Mouse (Mus musculus): ENCODE results near the gene Lgr5. TPM values are rescaled to one million over a fixed set of nuclear protein-coding genes. Genes with fewer than 3 reads are reported as not detected.
A peak's percentile ranks its signal among the peaks of the same experiment; 100 is the strongest.

Lgr5 gene
- polyA plus RNA-seq, 1 experiment: 0.04 TPM

- Histone ChIP-seq H3K36me3 (ENCODE audit: control insufficient read depth, insufficient read depth) (no peaks in the 10 kb centered on the region), H3K4me3 (ENCODE audit: insufficient read depth, poor library complexity, severe bottlenecking) (peak overlapping the region; percentile 14), H3K79me2 (ENCODE audit: control insufficient read depth, insufficient read depth) (no peaks in the 10 kb centered on the region), H3K79me3 (ENCODE audit: low read depth) (no peaks in the 10 kb centered on the region), H3ac (ENCODE audit: control insufficient read depth, insufficient read length, low read depth) (no peak overlapping the region), H3K27me3 (ENCODE audit: control insufficient read depth, insufficient read depth, insufficient read length) (peaks cover 13% of the 10 kb centered on the region)
- TF ChIP-seq MAX (IDR thresholded peaks at IDR 0.05): no peak
- peak; percentile 94 for TF ChIP-seq MYOD1 (IDR thresholded peaks at IDR 0.05; ENCODE audit: control insufficient read depth, insufficient read length, low read depth)
- peak; percentile 83 for TF ChIP-seq FOSL1 (IDR thresholded peaks at IDR 0.05; ENCODE audit: insufficient read depth, low read length, poor library complexity, severe bottlenecking)
- no peak for TF ChIP-seq MYOG (IDR thresholded peaks at IDR 0.05; ENCODE audit: control insufficient read depth, extremely low read depth, insufficient read length)
Observed at GRCm38 (mm10) chr10:115586246-115587231, 1.0 kb downstream of the Lgr5 start.

GRCm38 (mm10) chr10:115585491-115586245, 1.9 kb downstream of the Lgr5 start:
- Histone ChIP-seq H3K27me3 (ENCODE audit: control insufficient read depth, insufficient read depth, insufficient read length) (peaks cover 13% of the 10 kb centered on the region), H3K36me3 (ENCODE audit: control insufficient read depth, insufficient read depth) (no peaks in the 10 kb centered on the region), H3K79me3 (ENCODE audit: low read depth) (no peaks in the 10 kb centered on the region), H3K79me2 (ENCODE audit: control insufficient read depth, insufficient read depth) (no peaks in the 10 kb centered on the region), H3K4me3 (ENCODE audit: insufficient read depth, poor library complexity, severe bottlenecking) (no peak overlapping the region), H3ac (ENCODE audit: control insufficient read depth, insufficient read length, low read depth) (no peak overlapping the region)
- TF ChIP-seq CEBPB (IDR thresholded peaks at IDR 0.05; ENCODE audit: low read depth): no peak
- peak; percentile 45 for TF ChIP-seq MYOD1 (IDR thresholded peaks at IDR 0.05; ENCODE audit: control insufficient read depth, insufficient read length, low read depth)

GRCm38 (mm10) chr10:115584656-115585055, 2.9 kb downstream of the Lgr5 start:
- H3K4me3 ChIP-seq (ENCODE audit: insufficient read depth, poor library complexity, severe bottlenecking): no peak overlapping the region
- no peak for TF ChIP-seq MYOD1 (IDR thresholded peaks at IDR 0.05; ENCODE audit: control insufficient read depth, insufficient read length, low read depth)
- TF ChIP-seq MYOG (IDR thresholded peaks at IDR 0.05; ENCODE audit: control insufficient read depth, extremely low read depth, insufficient read length): no peak
- no peak for TF ChIP-seq MAX (IDR thresholded peaks at IDR 0.05)
- no peak for TF ChIP-seq FOSL1 (IDR thresholded peaks at IDR 0.05; ENCODE audit: insufficient read depth, low read length, poor library complexity, severe bottlenecking)
- TF ChIP-seq CEBPB (IDR thresholded peaks at IDR 0.05; ENCODE audit: low read depth): no peak
- TF ChIP-seq CTCF (IDR thresholded peaks at IDR 0.05; ENCODE audit: control insufficient read depth, insufficient read depth, insufficient read length): no peak
- no peak for TF ChIP-seq USF1 (IDR thresholded peaks at IDR 0.05; ENCODE audit: low read depth)
- H3K36me3 ChIP-seq (ENCODE audit: control insufficient read depth, insufficient read depth): no peaks in the 10 kb centered on the region
- H3K79me3 ChIP-seq (ENCODE audit: low read depth): no peaks in the 10 kb centered on the region
- H3K79me2 ChIP-seq (ENCODE audit: control insufficient read depth, insufficient read depth): no peaks in the 10 kb centered on the region
- peaks cover 17% of the 10 kb centered on the region for H3K27me3 ChIP-seq (ENCODE audit: control insufficient read depth, insufficient read depth, insufficient read length)
- no peak overlapping the region for H3ac ChIP-seq (ENCODE audit: control insufficient read depth, insufficient read length, low read depth)

GRCm38 (mm10) chr10:115583071-115583470, 4.5 kb downstream of the Lgr5 start:
- H3K79me3 ChIP-seq (ENCODE audit: low read depth): no peaks in the 10 kb centered on the region
- no peaks in the 10 kb centered on the region for H3K79me2 ChIP-seq (ENCODE audit: control insufficient read depth, insufficient read depth)
- no peaks in the 10 kb centered on the region for H3K36me3 ChIP-seq (ENCODE audit: control insufficient read depth, insufficient read depth)
- TF ChIP-seq MYOG (IDR thresholded peaks at IDR 0.05; ENCODE audit: control insufficient read depth, extremely low read depth, insufficient read length) (no peak), FOSL1 (IDR thresholded peaks at IDR 0.05; ENCODE audit: insufficient read depth, low read length, poor library complexity, severe bottlenecking) (no peak), MYOD1 (IDR thresholded peaks at IDR 0.05; ENCODE audit: control insufficient read depth, insufficient read length, low read depth) (no peak), CTCF (IDR thresholded peaks at IDR 0.05; ENCODE audit: control insufficient read depth, insufficient read depth, insufficient read length) (no peak), USF1 (IDR thresholded peaks at IDR 0.05; ENCODE audit: low read depth) (no peak), CEBPB (IDR thresholded peaks at IDR 0.05; ENCODE audit: low read depth) (no peak), MAX (IDR thresholded peaks at IDR 0.05) (no peak)
- no peak overlapping the region for H3K4me3 ChIP-seq (ENCODE audit: insufficient read depth, poor library complexity, severe bottlenecking)
- H3ac ChIP-seq (ENCODE audit: control insufficient read depth, insufficient read length, low read depth): no peak overlapping the region
- peaks cover 14% of the 10 kb centered on the region for H3K27me3 ChIP-seq (ENCODE audit: control insufficient read depth, insufficient read depth, insufficient read length)

GRCm38 (mm10) chr10:115581971-115582370, 5.6 kb downstream of the Lgr5 start:
- H3K79me2 ChIP-seq (ENCODE audit: control insufficient read depth, insufficient read depth): no peaks in the 10 kb centered on the region
- TF ChIP-seq CEBPB (IDR thresholded peaks at IDR 0.05; ENCODE audit: low read depth): no peak
- no peak for TF ChIP-seq MAX (IDR thresholded peaks at IDR 0.05)
- no peak for TF ChIP-seq FOSL1 (IDR thresholded peaks at IDR 0.05; ENCODE audit: insufficient read depth, low read length, poor library complexity, severe bottlenecking)
- TF ChIP-seq CTCF (IDR thresholded peaks at IDR 0.05; ENCODE audit: control insufficient read depth, insufficient read depth, insufficient read length): no peak
- TF ChIP-seq MYOD1 (IDR thresholded peaks at IDR 0.05; ENCODE audit: control insufficient read depth, insufficient read length, low read depth): no peak
- TF ChIP-seq USF1 (IDR thresholded peaks at IDR 0.05; ENCODE audit: low read depth): no peak
- no peak for TF ChIP-seq MYOG (IDR thresholded peaks at IDR 0.05; ENCODE audit: control insufficient read depth, extremely low read depth, insufficient read length)
- H3K36me3 ChIP-seq (ENCODE audit: control insufficient read depth, insufficient read depth): no peaks in the 10 kb centered on the region
- no peaks in the 10 kb centered on the region for H3K79me3 ChIP-seq (ENCODE audit: low read depth)
- H3K4me3 ChIP-seq (ENCODE audit: insufficient read depth, poor library complexity, severe bottlenecking): no peak overlapping the region
- peaks cover 5% of the 10 kb centered on the region for H3K27me3 ChIP-seq (ENCODE audit: control insufficient read depth, insufficient read depth, insufficient read length)
- H3ac ChIP-seq (ENCODE audit: control insufficient read depth, insufficient read length, low read depth): no peak overlapping the region

Data from C2C12 (cell line).